Mouse (Mus musculus) spleen, adult 2 months (tissue): Measurements from ENCODE around the gene Cct5. TPM values are rescaled to one million over a fixed set of nuclear protein-coding genes. Genes with fewer than 3 reads are reported as not detected.

Experiments used
- DNase-seq, 2 experiments: peaks; one replicate each; pipeline versions ENCODE4 v3.0.0 to v3.0.0-alpha.2; 2012 to 2021; ENCODE audit warnings: low spot score in 2 of 2, low read depth in 1 of 2
- H3K27ac ChIP-seq: fragments of 200-500 bp; 2 replicates; pipeline ENCODE4 v1.5.1; 2012; ENCODE audit warnings: low read length, inconsistent platforms; ENCODE audit not compliant: insufficient read depth
- H3K27me3 ChIP-seq: fragments of 200-500 bp; 2 replicates; pipeline ENCODE4 v1.6.1; 2012; ENCODE audit warnings: mild to moderate bottlenecking, moderate library complexity, low read length, inconsistent platforms; ENCODE audit not compliant: control insufficient read depth, insufficient read depth
- H3K36me3 ChIP-seq: fragments of 200-500 bp; 2 replicates; pipeline ENCODE4 v1.6.1; 2012; ENCODE audit warnings: mild to moderate bottlenecking, low read length, inconsistent platforms; ENCODE audit not compliant: control insufficient read depth, insufficient read depth
- H3K4me1 ChIP-seq: fragments of 200-500 bp; 2 replicates; pipeline ENCODE4 v1.6.1; 2011; ENCODE audit warnings: inconsistent platforms; ENCODE audit not compliant: control insufficient read depth, insufficient read depth, insufficient read length
- H3K4me3 ChIP-seq: fragments of 200-500 bp; 2 replicates; pipeline ENCODE4 v1.5.1; 2011; ENCODE audit warnings: mild to moderate bottlenecking, inconsistent platforms; ENCODE audit not compliant: insufficient read depth, insufficient read length; ENCODE audit errors: extremely low read depth
- CTCF ChIP-seq: fragments of 200-500 bp; IDR thresholded peaks from 2 replicates; pipeline ENCODE4 v1.5.1; 2011; ENCODE audit warnings: mild to moderate bottlenecking, inconsistent platforms; ENCODE audit not compliant: insufficient read depth, insufficient read length, insufficient replicate concordance; ENCODE audit errors: extremely low read depth
- POLR2A ChIP-seq: fragments of 200-500 bp; IDR thresholded peaks from 2 replicates; pipeline ENCODE4 v1.6.1; 2011; ENCODE audit warnings: low read depth, low read length, inconsistent platforms
- WGBS: fragments of 180-500 bp; shearing (Covaris S2); methylation state at CpG from one replicate; pipeline ENCODE4 v1.1.7; 2018; 5-methylcytosine and 5-hydroxymethylcytosine counted together
- polyA plus RNA-seq: library from polyadenylated mRNA; depleted of rRNA; stranded (reverse); fragments of >200 nt; gene quantifications from 2 replicates; pipeline ENCODE4 v1.2.3, GENCODE M21; 2012; rRNA removed

Gene Cct5
- polyA plus RNA-seq: 58.3 and 66.9 TPM in 2 replicates

DNA sequence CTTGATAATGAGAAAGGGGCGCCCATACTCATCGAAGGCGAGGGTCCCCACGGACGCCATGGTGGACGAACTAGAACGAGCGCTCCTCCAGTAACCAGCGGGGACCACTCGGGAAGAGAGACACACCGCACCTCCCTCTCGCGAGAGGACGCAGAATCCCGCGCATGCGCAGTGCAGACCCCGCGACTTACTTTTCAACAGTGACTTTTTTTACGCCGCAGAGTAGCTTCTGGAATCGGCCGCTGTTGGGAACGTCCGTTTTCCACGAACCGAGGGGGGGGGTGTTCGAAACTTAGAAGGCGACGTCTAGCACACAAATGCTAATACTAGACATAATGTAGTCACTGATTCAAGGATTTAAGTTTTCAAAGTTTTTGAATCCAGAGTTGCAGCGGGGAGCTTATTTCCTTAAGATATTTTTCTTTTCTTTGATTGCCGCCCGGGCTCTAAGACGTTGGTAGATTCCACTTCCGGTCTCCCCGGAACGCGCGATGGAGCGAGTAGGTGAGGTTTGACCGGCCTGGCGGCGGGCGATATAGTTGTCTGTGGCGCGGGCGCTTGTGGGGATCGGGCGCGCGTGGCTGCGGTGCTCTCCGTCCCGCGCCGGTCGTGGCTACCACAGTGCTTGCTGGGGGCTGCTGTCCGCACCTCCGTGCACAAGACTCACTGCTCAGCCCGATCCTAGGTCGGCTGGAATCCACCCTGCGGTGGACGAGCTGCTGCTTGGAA is at the start of gene Cct5, which contains the start of gene Fam173b:
Cct5 (minus strand) TSS at position 159 of the 729 bp plus-strand sequence.
Fam173b (plus strand) TSS at position 207 of the 729 bp plus-strand sequence.
- under 1% methylated on average over 63 of the region's 63 CpGs for WGBS
- H3K4me3 ChIP-seq: peak within 1 kb of the TSS; percentile 97
- no peaks in the 10 kb centered on the region for H3K27me3 ChIP-seq
- H3K27ac ChIP-seq: peak within 1 kb of the TSS; percentile 89
- TF ChIP-seq POLR2A (peak; percentile 85), CTCF (no peak)
- DNase-seq: peak; percentile 93 to 97
- H3K36me3 ChIP-seq: no peaks in the 10 kb centered on the region
- peaks cover 3% of the 10 kb centered on the region; the same call in 1 of the 2 replicates for H3K4me1 ChIP-seq

DNA sequence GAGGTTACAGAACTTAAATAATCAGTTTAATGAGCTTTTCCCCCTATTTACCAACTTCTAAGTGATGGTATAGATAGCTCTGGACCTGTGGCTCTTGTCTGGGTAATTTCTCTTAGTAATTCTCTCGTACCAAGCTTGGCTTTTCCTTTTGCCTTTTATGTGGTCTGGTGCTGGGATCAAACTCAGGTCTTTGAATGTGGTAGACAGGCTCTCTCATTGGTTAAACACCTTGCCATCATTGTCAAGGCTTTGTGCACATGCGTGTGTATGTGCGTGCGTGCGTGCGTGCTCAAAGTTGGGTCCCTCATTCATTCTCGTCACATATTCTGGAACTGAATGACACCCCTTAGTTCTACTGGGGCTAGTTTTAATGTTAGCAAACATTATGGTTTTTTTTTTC is 49.2 kb upstream of the Cct5 start:
- H3K27me3 ChIP-seq: no peaks in the 10 kb centered on the region
- 77% methylated on average over 7 of the region's 7 CpGs for WGBS

DNA sequence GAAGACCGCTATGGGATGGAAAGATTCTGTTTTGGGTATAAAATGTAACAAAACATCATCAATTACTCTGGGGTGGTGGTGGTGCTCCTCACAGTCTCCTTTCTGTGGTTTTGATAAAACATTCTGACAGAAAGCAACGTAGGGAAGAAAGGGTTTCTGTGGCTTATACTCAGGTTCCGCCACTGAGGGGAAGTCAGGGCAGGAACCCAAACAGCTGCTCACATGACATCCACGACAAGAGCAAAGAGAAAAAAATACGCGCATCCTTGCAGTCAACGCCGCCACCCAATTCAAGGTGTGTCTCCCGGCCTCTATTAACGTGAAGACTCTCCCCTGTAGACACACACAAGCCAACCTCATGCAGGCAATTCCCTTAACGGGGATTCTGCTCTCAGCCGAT is 48.1 kb upstream of the Cct5 start:
- Histone ChIP-seq H3K4me1 (peaks cover 7% of the 10 kb centered on the region; the same call in 1 of the 2 replicates), H3K27ac (no peak overlapping the region; the same call in 1 of the 2 replicates), H3K27me3 (no peaks in the 10 kb centered on the region), H3K36me3 (no peaks in the 10 kb centered on the region), H3K4me3 (no peak overlapping the region)
- 27% methylated on average over 12 of the region's 12 CpGs for WGBS
- no peak for TF ChIP-seq POLR2A
- no peak for TF ChIP-seq CTCF
- peak; percentile 4 to 23 for DNase-seq

More for the DNA sequence above, 49.2 kb upstream of the Cct5 start:
- TF ChIP-seq POLR2A (no peak), CTCF (no peak)
- no peaks in the 10 kb centered on the region for H3K36me3 ChIP-seq
- no peak overlapping the region for H3K27ac ChIP-seq
- no peak overlapping the region for H3K4me3 ChIP-seq
- DNase-seq: peak in 1 of 2 experiments; percentile 15
- peaks cover 7% of the 10 kb centered on the region; the same call in 1 of the 2 replicates for H3K4me1 ChIP-seq

DNA sequence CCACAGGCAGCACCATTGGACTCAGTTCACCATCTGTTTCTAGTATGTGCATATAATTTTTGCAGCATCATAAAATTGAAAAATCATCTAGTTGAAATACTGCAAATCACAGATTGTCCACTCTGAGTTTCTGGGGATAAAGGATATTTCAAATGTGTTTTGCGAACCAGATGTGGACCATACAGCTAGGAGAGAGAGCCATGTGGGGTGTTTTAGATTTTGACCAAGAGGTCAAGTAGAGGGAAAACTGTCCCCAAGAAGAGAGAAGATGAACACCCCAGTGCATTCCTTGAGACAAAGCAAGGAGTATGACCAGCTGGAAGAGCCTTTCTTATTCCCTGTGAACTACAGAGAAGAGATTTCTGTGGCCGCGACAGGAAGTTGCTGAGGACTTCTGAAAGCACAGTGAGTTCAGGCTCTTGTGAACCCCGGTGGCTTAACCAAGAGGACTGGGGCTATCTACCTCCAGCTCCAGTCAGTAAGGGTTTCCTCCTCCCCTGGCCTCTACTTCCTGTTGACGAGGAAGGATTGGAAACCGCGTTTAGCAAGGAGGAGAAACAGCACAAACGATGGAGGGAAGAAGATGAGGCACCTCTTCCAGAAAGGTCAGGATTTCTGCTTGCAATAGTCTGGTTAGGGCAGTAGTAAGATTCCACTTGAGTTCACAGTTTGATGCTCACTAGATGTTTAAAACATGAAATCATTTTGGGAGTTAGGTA is 46.4 kb upstream of the Cct5 start:
- Histone ChIP-seq H3K4me3 (no peak overlapping the region), H3K27ac (no peak overlapping the region), H3K27me3 (no peaks in the 10 kb centered on the region), H3K4me1 (peaks cover 7% of the 10 kb centered on the region; the same call in 1 of the 2 replicates), H3K36me3 (no peaks in the 10 kb centered on the region)
- WGBS: 13% methylated on average over 8 of the region's 8 CpGs
- DNase-seq: no peak
- no peak for TF ChIP-seq CTCF
- no peak for TF ChIP-seq POLR2A

DNA sequence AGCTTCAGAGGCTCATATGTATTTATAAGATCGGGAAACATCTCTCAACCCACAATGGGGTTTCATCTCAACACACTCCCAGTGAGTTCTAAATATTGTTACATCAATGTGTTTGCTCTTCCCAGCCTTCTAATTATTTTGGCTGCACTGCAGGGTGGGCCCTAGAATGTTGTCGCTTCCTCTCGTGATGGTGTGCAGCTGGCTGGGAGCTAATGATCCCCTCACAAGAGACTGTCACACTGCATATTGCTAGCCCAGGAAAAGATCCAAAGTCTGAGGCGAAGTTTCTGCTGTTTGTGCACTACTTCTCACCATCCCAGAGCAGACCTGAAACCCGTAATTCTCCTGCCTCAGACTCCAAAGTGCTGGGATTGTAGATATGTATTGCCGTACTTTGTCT is 45.6 kb upstream of the Cct5 start:
- no peaks in the 10 kb centered on the region for H3K27me3 ChIP-seq
- peaks cover 7% of the 10 kb centered on the region; the same call in 1 of the 2 replicates for H3K4me1 ChIP-seq
- DNase-seq: no peak
- no peak overlapping the region for H3K27ac ChIP-seq
- 87% methylated on average over 6 of the region's 6 CpGs for WGBS
- no peak for TF ChIP-seq CTCF
- no peak overlapping the region for H3K4me3 ChIP-seq
- H3K36me3 ChIP-seq: no peaks in the 10 kb centered on the region

DNA sequence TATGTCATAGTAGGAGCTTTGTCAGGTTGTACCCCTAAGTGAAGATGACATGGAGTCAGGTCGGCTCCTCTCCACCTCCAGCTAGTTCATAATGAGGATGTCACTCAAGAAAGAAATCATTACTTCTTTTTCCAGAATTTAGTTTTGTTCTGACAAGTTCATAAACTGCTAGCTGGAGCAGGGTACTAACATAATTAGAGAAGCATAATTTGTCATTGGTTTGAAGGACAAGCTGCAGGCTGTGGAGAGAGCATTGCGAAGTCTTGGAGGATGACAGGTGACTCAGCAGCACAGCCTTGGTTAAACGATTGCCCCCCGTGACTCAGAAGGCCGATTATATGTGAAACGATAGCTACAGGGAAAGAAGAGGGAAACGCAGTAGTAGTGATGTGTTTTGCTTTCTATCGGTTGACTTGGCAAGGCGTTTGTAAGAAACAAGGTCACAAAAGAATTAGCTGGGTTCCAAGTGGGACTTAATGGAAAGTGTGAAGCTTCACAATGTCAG is 34.5 kb upstream of the Cct5 start:
- H3K27me3 ChIP-seq: no peaks in the 10 kb centered on the region
- H3K27ac ChIP-seq: no peak overlapping the region
- H3K36me3 ChIP-seq: no peaks in the 10 kb centered on the region
- no peak overlapping the region for H3K4me3 ChIP-seq
- DNase-seq: no peak
- TF ChIP-seq POLR2A: no peak
- TF ChIP-seq CTCF: no peak
- no peaks in the 10 kb centered on the region for H3K4me1 ChIP-seq
- WGBS: 87% methylated on average over 9 of the region's 9 CpGs
